In genomic region chr10:121124481-121124880, GRCm38 (mm10) we compare ENCODE assay signal across 10 mouse cellular contexts.
DNase-seq lines count a peak whose midpoint lies in the region; ATAC-seq and TF ChIP-seq lines count a peak whose summit lies in the region.
"Had no signal": no experiment of that assay in that cellular context is flagged by ENCODE, and none has a peak within 500 bp of the region (broad histone marks: within the 10 kb centered on the region; RNA-seq: fewer than 3 reads in every experiment).

No protein-coding gene starts in this region.

- in situ Hi-C loops in ES-E14 (cut with MboI; ENCODE audit: low sequenced_read_pairs in 2 of 2, unreplicated experiment in 2 of 2): no loop called here

- no peak overlapping the region for H3K27ac ChIP-seq in intestine, postnatal 0 days (ENCODE audit: low read depth, low read length)
- H3K27ac ChIP-seq in intestine, embryonic 16.5 days (ENCODE audit: low read length): no peak overlapping the region
- no peak overlapping the region for H3K27ac ChIP-seq in ES-E14 (ENCODE audit: insufficient read depth, low read depth, low read length, poor library complexity, severe bottlenecking)
- H3K27ac ChIP-seq in forebrain, embryonic 15.5 days (replicated peaks): no peak overlapping the region
- H3K27ac ChIP-seq: heart, embryonic 13.5 days; liver, embryonic 15.5 days had no signal

- DNase-seq in ES-E14 (ENCODE audit: low read depth, low spot score): peak; percentile 7
- DNase-seq in cerebellum, postnatal 14 days: peak; percentile 56 to 64
- DNase-seq in frontal cortex, postnatal 36 days (ENCODE audit: low spot score in 2 of 2): no peak
- DNase-seq in gastrocnemius, adult 8-10 months (ENCODE audit: low spot score in 2 of 2): no peak

- ATAC-seq in intestine, postnatal 0 days: no peak
- ATAC-seq in intestine, embryonic 16.5 days: no peak
- peak; percentile 71 for ATAC-seq in megakaryocyte progenitor cell, adult 5-6 weeks (replicated peaks; ENCODE audit: poor library complexity)
- no peak for ATAC-seq in forebrain, embryonic 15.5 days (replicated peaks)

- H3K4me3 ChIP-seq in intestine, postnatal 0 days (ENCODE audit: low read depth, low read length): no peak overlapping the region
- no peak overlapping the region for H3K4me3 ChIP-seq in intestine, embryonic 16.5 days (ENCODE audit: low read length)
- H3K4me3 ChIP-seq in ES-E14 (ENCODE audit: insufficient read depth in 1 of 2, low read depth in 1 of 2, low read length in 2 of 2, poor library complexity in 1 of 2, severe bottlenecking in 1 of 2): no peak overlapping the region
- H3K4me3 ChIP-seq in forebrain, embryonic 15.5 days: no peak overlapping the region
- H3K4me3 ChIP-seq: heart, embryonic 13.5 days; liver, embryonic 15.5 days had no signal

- TF ChIP-seq CTCF in intestine, postnatal 0 days (IDR thresholded peaks at IDR 0.05; ENCODE audit: low read depth): peak; percentile 40; the same call in 1 of the 2 replicates

- H3K4me1 ChIP-seq in intestine, postnatal 0 days (replicated peaks; ENCODE audit: control insufficient read depth, insufficient read depth, low read length): no peaks in the 10 kb centered on the region
- no peaks in the 10 kb centered on the region for H3K4me1 ChIP-seq in intestine, embryonic 16.5 days (ENCODE audit: control insufficient read depth, insufficient read depth, low read length)
- no peaks in the 10 kb centered on the region for H3K4me1 ChIP-seq in ES-E14 (ENCODE audit: control insufficient read depth in 2 of 2, insufficient read depth in 2 of 2, low read length in 2 of 2, poor library complexity in 1 of 2)
- peaks cover 5% of the 10 kb centered on the region; the same call in 1 of the 2 replicates for H3K4me1 ChIP-seq in forebrain, embryonic 15.5 days
- H3K4me1 ChIP-seq: heart, embryonic 13.5 days; liver, embryonic 15.5 days had no signal

- no peaks in the 10 kb centered on the region for H3K9me3 ChIP-seq in intestine, postnatal 0 days (ENCODE audit: control insufficient read depth)
- H3K9me3 ChIP-seq in intestine, embryonic 16.5 days (ENCODE audit: control insufficient read depth, low read length): no peaks in the 10 kb centered on the region
- no peaks in the 10 kb centered on the region for H3K9me3 ChIP-seq in ES-E14 (ENCODE audit: control insufficient read depth, insufficient read depth, low read depth, low read length)
- H3K9me3 ChIP-seq in forebrain, embryonic 15.5 days: no peaks in the 10 kb centered on the region
- H3K9me3 ChIP-seq: heart, embryonic 13.5 days; liver, embryonic 15.5 days had no signal

- 91% methylated on average over 16 of the region's 16 CpGs for WGBS in intestine, postnatal 0 days
- 91% methylated on average over 16 of the region's 16 CpGs for WGBS in intestine, embryonic 16.5 days
- WGBS in forebrain, embryonic 15.5 days: 94% methylated on average over 16 of the region's 16 CpGs

- no peaks in the 10 kb centered on the region for H3K27me3 ChIP-seq in intestine, postnatal 0 days (replicated peaks; ENCODE audit: control insufficient read depth, insufficient read depth, low read length)
- H3K27me3 ChIP-seq in intestine, embryonic 16.5 days (replicated peaks; ENCODE audit: control insufficient read depth, insufficient read depth, low read length): no peaks in the 10 kb centered on the region
- H3K27me3 ChIP-seq in forebrain, embryonic 15.5 days: no peaks in the 10 kb centered on the region
- H3K27me3 ChIP-seq: heart, embryonic 13.5 days; liver, embryonic 15.5 days had no signal

- H3K36me3 ChIP-seq in intestine, postnatal 0 days (ENCODE audit: control insufficient read depth, insufficient read depth): no peaks in the 10 kb centered on the region
- H3K36me3 ChIP-seq in intestine, embryonic 16.5 days (ENCODE audit: control insufficient read depth, insufficient read depth, low read length): no peaks in the 10 kb centered on the region
- H3K36me3 ChIP-seq in ES-E14 (ENCODE audit: control insufficient read depth, insufficient read depth, low read length, poor library complexity, severe bottlenecking): no peaks in the 10 kb centered on the region
- no peaks in the 10 kb centered on the region for H3K36me3 ChIP-seq in forebrain, embryonic 15.5 days
- H3K36me3 ChIP-seq: heart, embryonic 13.5 days; liver, embryonic 15.5 days had no signal

- H3K4me2 ChIP-seq in intestine, postnatal 0 days (replicated peaks; ENCODE audit: low read depth): no peak overlapping the region
- H3K4me2 ChIP-seq in intestine, embryonic 16.5 days (ENCODE audit: low read depth, low read length): no peak overlapping the region
- H3K4me2 ChIP-seq in forebrain, embryonic 15.5 days (replicated peaks): no peak overlapping the region
- H3K4me2 ChIP-seq: heart, embryonic 13.5 days; liver, embryonic 15.5 days had no signal

- no peak overlapping the region for H3K9ac ChIP-seq in intestine, postnatal 0 days (ENCODE audit: low read depth, low read length)
- H3K9ac ChIP-seq in intestine, embryonic 16.5 days (ENCODE audit: low read depth, low read length): no peak overlapping the region
- H3K9ac ChIP-seq in ES-E14 (ENCODE audit: insufficient read depth, low read depth, low read length, poor library complexity, severe bottlenecking): no peak overlapping the region
- no peak overlapping the region for H3K9ac ChIP-seq in forebrain, embryonic 15.5 days (replicated peaks)
- H3K9ac ChIP-seq: heart, embryonic 13.5 days; liver, embryonic 15.5 days had no signal

TF ChIP-seq in ES-E14, 5 proteins besides CTCF, POLR2A, EP300 and RAD21:
- no peak for TF ChIP-seq MAFK (IDR thresholded peaks at IDR 0.05; ENCODE audit: insufficient read depth, low read depth, low read length)
- no peak for TF ChIP-seq HCFC1 (IDR thresholded peaks at IDR 0.05; ENCODE audit: borderline replicate concordance, insufficient read depth, low read length)
- TF ChIP-seq CHD2 (IDR thresholded peaks at IDR 0.05; ENCODE audit: low read depth, low read length): no peak
- TF ChIP-seq ZC3H11A (IDR thresholded peaks at IDR 0.05; ENCODE audit: borderline replicate concordance, low read depth, low read length): no peak
- TF ChIP-seq ZNF384 (IDR thresholded peaks at IDR 0.05; ENCODE audit: low read depth, low read length): no peak

Comparison
In these comparisons a context has a peak if more than half of its experiments do, and no peak if none do; other contexts are left out.
1. DNase-seq: peak in ES-E14 (single experiment) and cerebellum, postnatal 14 days (2 of 2); none in frontal cortex, postnatal 36 days (0 of 2) and gastrocnemius, adult 8-10 months (0 of 2).